Mouse (Mus musculus) stomach, postnatal 0 days (tissue): Measurements from ENCODE around the gene Ispd. TPM values are rescaled to one million over a fixed set of nuclear protein-coding genes. Genes with fewer than 3 reads are reported as not detected.

Source experiments
- ATAC-seq: fragments of 200-750 bp; cut with Nextera tagmentation; 2 replicates; pipeline ENCODE4 v1.8.0; 2017; ENCODE audit not compliant: low FRiP score, low TSS enrichment
- DNase-seq: peaks from one replicate; pipeline ENCODE4 v3.0.0-alpha.2; 2016; ENCODE audit warnings: low spot score
- H3K27ac ChIP-seq: fragments of 300-500 bp; sonication (generic); replicated peaks from 2 replicates; pipeline ENCODE4 v1.5.1; 2014; ENCODE audit warnings: mild to moderate bottlenecking, control low read depth
- H3K27me3 ChIP-seq: fragments of 300-500 bp; sonication (generic); 2 replicates; pipeline ENCODE4 v1.6.1; 2014; ENCODE audit warnings: low read length; ENCODE audit not compliant: control insufficient read depth, insufficient read depth
- H3K36me3 ChIP-seq: fragments of 300-500 bp; sonication (generic); 2 replicates; pipeline ENCODE4 v1.6.1; 2014; ENCODE audit warnings: low read length, mixed read lengths; ENCODE audit not compliant: control insufficient read depth, insufficient read depth
- H3K4me1 ChIP-seq: fragments of 300-500 bp; sonication (generic); replicated peaks from 2 replicates; pipeline ENCODE4 v1.6.1; 2014; ENCODE audit warnings: antibody characterized with exemption; ENCODE audit not compliant: control insufficient read depth, insufficient read depth
- H3K4me2 ChIP-seq: fragments of 300-500 bp; sonication (generic); replicated peaks from 2 replicates; pipeline ENCODE4 v1.6.1; 2014; ENCODE audit warnings: low read depth, mild to moderate bottlenecking, control low read depth, moderate library complexity
- H3K4me3 ChIP-seq: fragments of 300-500 bp; sonication (generic); 2 replicates; pipeline ENCODE4 v1.5.1; 2014; ENCODE audit warnings: low read depth, low read length, control low read depth
- H3K9ac ChIP-seq: fragments of 300-500 bp; sonication (generic); 2 replicates; pipeline ENCODE4 v1.6.1; 2014; ENCODE audit warnings: mild to moderate bottlenecking, low read length, control low read depth, mixed read lengths
- H3K9me3 ChIP-seq: fragments of 300-500 bp; sonication (generic); 2 replicates; pipeline ENCODE4 v1.6.1; 2016; ENCODE audit warnings: low read length; ENCODE audit not compliant: control insufficient read depth
- CTCF ChIP-seq: IDR thresholded peaks from 2 replicates; pipeline ENCODE4 v1.5.1; 2016; ENCODE audit warnings: antibody characterized with exemption, low read depth, mild to moderate bottlenecking, moderate library complexity
- EP300 ChIP-seq: optimal IDR thresholded peaks from 2 replicates; pipeline ENCODE3; 2016; ENCODE audit warnings: antibody characterized with exemption
- WGBS: fragments of 180-500 bp; shearing (Covaris S2); extraction: QIAGEN DNeasy Blood & Tissue Kit; methylation state at CpG from one replicate; pipeline ENCODE4 v1.1.7; 2014; 5-methylcytosine and 5-hydroxymethylcytosine counted together
- polyA plus RNA-seq: library from polyadenylated mRNA; unstranded; fragments of >200 nt; fragmentation: Nextera tagmentation; extraction: Ambion mirVana; gene quantifications from 2 replicates; pipeline ENCODE4 v1.2.1, GENCODE M21; 2015

The Ispd gene
- polyA plus RNA-seq, 1 experiment from 2014 or later = 4.1 TPM

DNA sequence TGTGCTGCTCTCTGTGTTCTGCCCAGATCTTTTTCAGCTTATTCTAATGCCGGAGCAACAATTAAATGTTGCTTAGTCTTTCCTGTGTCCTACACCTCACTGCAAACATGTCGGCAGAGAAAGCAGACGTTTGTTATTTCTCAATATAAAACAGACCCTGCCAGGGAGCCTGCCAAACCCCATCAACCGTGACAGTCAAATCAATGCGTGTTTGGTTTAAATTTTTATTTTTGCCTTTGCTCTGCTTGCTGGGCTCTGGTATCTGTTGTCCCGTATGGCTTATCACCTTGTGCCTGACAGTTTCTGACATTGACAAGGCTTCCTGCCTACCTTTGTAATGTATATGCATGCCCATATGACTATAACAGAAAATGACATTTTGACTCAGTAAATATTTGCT is 285.5 kb downstream of the Ispd start:
- Histone ChIP-seq H3K36me3 (no peaks in the 10 kb centered on the region), H3K4me1 (no peaks in the 10 kb centered on the region), H3K4me2 (no peak overlapping the region), H3K4me3 (no peak overlapping the region), H3K27ac (no peak overlapping the region), H3K9me3 (no peaks in the 10 kb centered on the region), H3K9ac (no peak overlapping the region), H3K27me3 (no peaks in the 10 kb centered on the region)
- ATAC-seq (no peak), DNase-seq (no peak)
- WGBS = 26% methylated on average over 6 of the region's 6 CpGs
- TF ChIP-seq EP300 = no peak

DNA sequence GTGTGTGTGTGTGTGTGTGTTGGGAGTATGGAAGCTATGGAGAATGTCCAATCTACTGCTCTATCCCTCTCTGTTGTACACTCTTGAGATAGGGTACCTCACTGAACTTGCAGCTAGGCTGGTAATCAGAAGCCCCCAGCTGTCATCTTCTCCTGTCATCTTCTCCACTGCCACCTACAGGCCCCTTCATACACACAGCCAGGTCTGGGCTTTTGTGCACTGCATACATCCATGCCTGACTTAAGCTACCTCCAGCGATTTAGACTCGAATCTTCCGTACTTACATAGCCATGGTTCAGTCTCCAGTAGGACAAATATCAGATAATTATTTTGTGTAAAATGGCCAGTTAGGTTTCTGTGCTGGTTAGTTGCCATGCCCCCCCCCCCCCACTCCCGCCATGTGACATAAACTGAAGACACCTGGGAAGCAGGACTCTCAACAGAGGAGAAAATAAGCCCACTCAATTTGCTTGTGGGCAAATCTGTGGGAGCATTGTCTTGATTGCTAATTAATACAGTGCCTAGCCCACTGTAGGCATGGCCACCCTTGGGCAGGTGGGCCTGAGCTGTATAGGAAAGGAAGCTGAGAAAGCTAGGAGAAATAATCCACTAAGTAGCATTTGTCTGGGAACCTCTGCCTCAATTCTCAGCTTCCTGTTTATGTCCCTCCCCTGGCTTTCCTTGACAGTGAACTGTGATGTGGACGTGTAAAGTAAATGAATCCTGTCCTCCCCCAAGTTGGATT is 289.1 kb downstream of the Ispd start:
- Histone ChIP-seq H3K27me3 (no peaks in the 10 kb centered on the region), H3K36me3 (no peaks in the 10 kb centered on the region), H3K27ac (no peak overlapping the region), H3K4me2 (no peak overlapping the region), H3K9me3 (no peaks in the 10 kb centered on the region), H3K4me1 (no peaks in the 10 kb centered on the region), H3K9ac (no peak overlapping the region), H3K4me3 (no peak overlapping the region)
- no peak for ATAC-seq
- WGBS = 76% methylated on average over 5 of the region's 5 CpGs
- no peak for DNase-seq
- TF ChIP-seq EP300 = no peak
- no peak for TF ChIP-seq CTCF

DNA sequence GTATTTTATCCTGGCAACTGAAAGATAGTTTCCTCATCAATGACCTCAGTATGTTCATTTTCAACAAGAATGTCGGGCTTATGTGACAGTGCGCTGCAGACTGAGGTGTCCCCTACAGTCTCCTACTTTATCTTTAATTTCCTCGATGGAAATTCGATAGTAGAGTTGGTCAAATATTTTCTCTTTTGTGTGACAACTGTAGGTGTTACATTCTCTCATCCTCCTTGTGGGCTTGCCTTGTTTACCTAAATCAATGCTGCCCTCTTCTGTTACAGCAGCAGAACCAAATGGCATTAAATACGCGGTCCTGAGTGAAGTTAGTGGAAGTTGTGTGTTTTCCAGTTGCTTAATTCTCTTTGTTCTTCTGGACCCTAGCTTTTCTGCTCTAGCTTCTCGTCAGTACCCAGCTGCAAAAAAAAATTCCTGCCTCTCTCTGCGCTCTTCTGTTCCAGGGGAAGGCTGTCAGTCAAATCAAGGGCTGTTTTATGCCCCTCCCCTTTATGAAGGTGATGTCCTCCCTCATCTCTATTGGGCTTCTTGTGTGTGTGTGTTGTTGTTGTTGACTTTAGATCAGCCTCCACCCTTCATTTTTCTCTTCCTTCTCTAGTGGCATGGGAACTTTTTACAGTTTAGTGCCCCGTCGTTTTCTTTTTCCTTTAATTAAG is 289.8 kb downstream of the Ispd start:
- Histone ChIP-seq H3K27me3 (no peaks in the 10 kb centered on the region), H3K4me3 (no peak overlapping the region), H3K9me3 (no peaks in the 10 kb centered on the region), H3K4me2 (no peak overlapping the region), H3K4me1 (no peaks in the 10 kb centered on the region), H3K9ac (no peak overlapping the region), H3K27ac (no peak overlapping the region), H3K36me3 (no peaks in the 10 kb centered on the region)
- 30% methylated on average over 10 of the region's 10 CpGs for whole genome bisulfite sequencing
- no peak for DNase-seq
- ATAC-seq = no peak
- TF ChIP-seq EP300 (no peak), CTCF (peak; percentile 83)

DNA sequence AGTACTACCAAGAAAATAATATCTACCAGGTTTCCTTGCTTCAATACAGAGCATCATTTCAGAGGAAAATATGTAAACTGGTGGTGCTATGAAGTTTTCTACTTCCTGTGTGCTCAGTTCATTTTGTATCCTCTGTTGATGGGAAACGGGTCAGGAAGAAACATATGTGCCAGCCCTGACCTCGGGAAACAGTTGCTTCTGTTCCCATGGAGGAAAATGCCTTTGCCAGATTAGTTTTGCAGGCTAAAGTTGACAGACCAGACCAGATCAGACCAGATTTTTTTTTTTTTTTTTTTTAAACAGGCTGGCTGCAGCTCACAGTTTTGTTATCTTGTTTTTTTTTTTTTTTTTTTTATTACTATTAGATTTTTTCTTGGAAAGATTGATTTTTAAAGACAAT is 293.2 kb downstream of the Ispd start:
- H3K4me3 ChIP-seq = no peak overlapping the region
- H3K27ac ChIP-seq = no peak overlapping the region
- DNase-seq (no peak), ATAC-seq (no peak)
- H3K4me1 ChIP-seq = no peaks in the 10 kb centered on the region
- no peaks in the 10 kb centered on the region for H3K27me3 ChIP-seq
- no peaks in the 10 kb centered on the region for H3K9me3 ChIP-seq
- no peak overlapping the region for H3K9ac ChIP-seq
- H3K4me2 ChIP-seq = no peak overlapping the region
- TF ChIP-seq EP300 = no peak
- TF ChIP-seq CTCF = no peak
- H3K36me3 ChIP-seq = no peaks in the 10 kb centered on the region
- 29% methylated on average over 2 of the region's 2 CpGs for WGBS

DNA sequence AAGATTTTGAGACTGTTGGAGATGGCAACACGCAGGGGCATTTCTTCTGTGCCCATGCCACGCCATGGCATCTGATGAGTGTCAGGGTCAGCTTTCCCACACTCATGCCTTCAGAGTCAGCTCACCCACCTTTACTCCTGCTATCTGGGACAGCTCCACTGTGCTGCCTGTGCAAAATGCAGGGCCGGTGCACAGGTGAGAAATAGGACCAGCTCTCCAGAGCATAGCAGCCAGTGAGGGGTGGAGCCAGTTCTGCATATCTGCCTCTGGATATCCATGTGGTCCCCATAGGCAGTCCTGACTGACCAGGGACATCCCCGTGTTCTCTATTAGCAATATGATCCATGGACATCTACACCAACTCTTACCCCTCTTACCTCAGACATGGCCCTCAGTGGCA is 297.0 kb downstream of the Ispd start:
- H3K36me3 ChIP-seq = no peaks in the 10 kb centered on the region
- H3K4me1 ChIP-seq = no peaks in the 10 kb centered on the region
- no peak overlapping the region for H3K4me3 ChIP-seq
- WGBS = 79% methylated on average over 4 of the region's 4 CpGs
- H3K4me2 ChIP-seq = no peak overlapping the region
- DNase-seq (no peak), ATAC-seq (no peak)
- H3K9ac ChIP-seq = no peak overlapping the region
- H3K27me3 ChIP-seq = no peaks in the 10 kb centered on the region
- H3K9me3 ChIP-seq = no peaks in the 10 kb centered on the region
- no peak overlapping the region for H3K27ac ChIP-seq
- TF ChIP-seq EP300 = no peak
- no peak for TF ChIP-seq CTCF

DNA sequence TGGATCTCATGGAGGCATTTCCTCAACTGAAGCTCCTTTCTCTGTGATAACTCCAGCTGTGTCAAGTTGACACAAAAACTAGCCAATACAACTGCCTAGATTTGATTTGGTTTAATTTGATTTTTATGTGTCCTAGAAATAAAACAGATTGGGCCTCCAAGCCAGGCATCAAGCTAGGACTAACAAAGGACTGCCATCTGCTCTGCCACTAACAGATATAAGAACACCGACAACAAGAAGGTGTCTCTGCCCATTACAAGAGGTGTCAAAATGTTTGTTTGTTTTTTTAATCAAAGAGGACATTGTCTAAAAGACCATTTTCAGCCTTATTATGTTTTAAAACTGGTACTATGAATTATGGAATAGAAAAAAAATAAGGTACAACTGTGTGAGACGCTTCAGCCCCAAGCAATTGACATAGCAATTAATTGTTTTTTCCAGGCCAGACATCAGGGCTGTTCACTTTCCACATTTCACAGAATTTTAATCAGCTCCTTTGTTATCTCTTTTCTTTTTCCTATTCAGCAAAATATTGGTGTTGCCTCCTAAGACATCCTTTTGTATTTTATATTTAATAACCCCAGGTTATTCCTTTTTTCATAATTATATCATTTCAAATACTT is 299.7 kb downstream of the Ispd start:
- no peak for ATAC-seq
- no peak for DNase-seq
- H3K4me2 ChIP-seq = no peak overlapping the region
- no peak overlapping the region for H3K4me3 ChIP-seq
- no peak overlapping the region for H3K27ac ChIP-seq
- H3K9me3 ChIP-seq = no peaks in the 10 kb centered on the region
- no peaks in the 10 kb centered on the region for H3K27me3 ChIP-seq
- no peaks in the 10 kb centered on the region for H3K4me1 ChIP-seq
- no peak overlapping the region for H3K9ac ChIP-seq
- H3K36me3 ChIP-seq = no peaks in the 10 kb centered on the region
- 81% methylated on average over 2 of the region's 2 CpGs for WGBS
- TF ChIP-seq CTCF (no peak), EP300 (no peak)
